Mouse (Mus musculus): Measurements from ENCODE around the gene Antxrl.

Antxrl gene

GRCm38 (mm10) chr14:34103855-34104254 lies 51.3 kb downstream of the Antxrl start:
- no peak for DNase-seq (ENCODE audit: low read depth)

GRCm38 (mm10) chr14:34104892-34105291 lies 52.4 kb downstream of the Antxrl start:
- DNase-seq (ENCODE audit: low read depth) = peak; percentile 4

GRCm38 (mm10) chr14:34106389-34107062 lies 54.0 kb downstream of the Antxrl start:
- peak; percentile 30 for DNase-seq (ENCODE audit: low read depth)

GRCm38 (mm10) chr14:34107594-34107993 lies 55.1 kb downstream of the Antxrl start:
- no peak for DNase-seq (ENCODE audit: low read depth)

GRCm38 (mm10) chr14:34114311-34114710 lies 61.8 kb downstream of the Antxrl start:
- DNase-seq (ENCODE audit: low read depth) = no peak

- DNase-seq (ENCODE audit: low read depth) = no peak
Observed at GRCm38 (mm10) chr14:34119046-34119723, 66.7 kb downstream of the Antxrl start.

- no peak for DNase-seq (ENCODE audit: low read depth)
Observed at GRCm38 (mm10) chr14:34120016-34120910, 67.8 kb downstream of the Antxrl start.

GRCm38 (mm10) chr14:34120923-34121351 lies 68.4 kb downstream of the Antxrl start:
- DNase-seq (ENCODE audit: low read depth) = no peak

GRCm38 (mm10) chr14:34121691-34122090 lies 69.2 kb downstream of the Antxrl start:
- no peak for DNase-seq (ENCODE audit: low read depth)
